Mouse (Mus musculus): Measurements from ENCODE around the gene Zfp653.

Gene Zfp653

GRCm38 (mm10) chr9:22030386-22030785, 40.8 kb downstream of the Zfp653 start:
- no peak for DNase-seq (ENCODE audit: low read depth, low spot score)

GRCm38 (mm10) chr9:22028467-22028866, 42.7 kb downstream of the Zfp653 start:
- DNase-seq (ENCODE audit: low read depth, low spot score), result no peak

DNA sequence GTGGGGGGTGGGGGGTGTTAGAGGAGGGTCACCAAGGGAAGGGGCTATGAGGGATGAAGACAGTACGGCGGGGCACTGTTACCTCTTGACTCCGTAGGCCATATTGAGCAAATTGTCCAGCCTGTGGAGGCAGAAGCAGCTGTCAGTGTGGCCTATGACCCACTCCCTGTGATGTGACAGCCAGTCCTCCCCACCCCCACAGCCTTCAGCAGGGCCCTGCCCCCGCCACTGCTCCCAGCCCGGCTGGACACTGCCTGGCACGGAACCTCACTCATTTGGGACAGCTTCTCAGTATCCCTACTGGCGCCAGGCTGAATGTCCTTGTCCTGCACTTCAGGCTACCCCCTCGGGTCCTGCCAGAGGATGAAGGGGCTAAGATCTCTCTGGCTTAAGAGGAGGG, 46.6 kb downstream of the Zfp653 start:
- DNase-seq (ENCODE audit: low read depth, low spot score), result no peak

DNA sequence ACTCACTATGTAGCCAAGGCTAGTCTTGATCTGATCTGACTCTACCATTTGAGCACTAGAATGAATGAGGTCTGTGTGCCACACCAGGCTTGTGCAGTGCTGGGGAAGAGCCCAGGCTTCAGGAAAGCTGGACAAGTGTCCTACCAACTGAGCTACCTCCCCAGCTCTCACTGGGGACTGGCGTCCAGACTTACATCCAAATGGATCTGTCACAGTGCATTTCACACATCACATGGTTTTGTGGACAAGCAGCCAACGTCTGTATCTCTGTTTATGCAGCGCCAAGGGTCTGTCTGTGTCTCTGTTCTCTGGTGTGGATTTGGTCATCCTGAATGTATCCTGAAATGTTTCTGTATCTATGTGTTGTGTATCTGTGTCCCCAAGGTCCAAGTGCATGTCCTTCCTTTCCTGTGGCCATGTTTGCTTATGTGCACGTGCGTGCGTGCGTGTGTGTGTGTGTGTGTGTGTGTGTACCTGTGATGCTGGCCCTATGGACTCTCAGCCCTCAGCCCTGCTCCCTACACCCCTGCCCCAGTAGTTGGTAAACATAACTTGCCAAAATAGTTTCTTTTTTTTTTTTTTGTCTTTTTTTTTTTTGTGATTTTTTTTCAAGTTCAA, 53.9 kb downstream of the Zfp653 start:
- no peak for DNase-seq (ENCODE audit: low read depth, low spot score)

DNA sequence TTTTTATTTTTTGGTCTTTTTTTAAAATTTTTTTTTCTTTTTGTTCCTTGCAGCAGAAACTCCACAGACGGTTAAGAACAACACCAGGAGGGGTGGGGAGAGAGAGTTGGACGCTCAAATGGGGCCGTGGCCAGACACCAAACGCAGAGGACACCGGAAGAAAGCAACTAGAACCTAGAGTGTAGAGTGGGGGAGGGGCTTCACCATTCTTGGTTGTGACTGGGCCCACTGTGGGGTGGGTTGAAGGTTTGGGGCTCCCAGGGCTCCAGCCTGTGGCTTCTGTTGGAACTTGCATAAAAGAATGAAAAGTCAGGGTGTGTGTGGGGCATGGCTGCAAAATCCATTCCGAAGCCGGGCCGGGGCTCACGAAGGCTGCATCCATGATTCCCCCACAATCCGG, 54.9 kb downstream of the Zfp653 start:
- DNase-seq (ENCODE audit: low read depth, low spot score), result no peak

- no peak for DNase-seq (ENCODE audit: low read depth, low spot score)
These were observed 58.4 kb downstream of the Zfp653 start for GRCm38 (mm10) chr9:22012731-22013130.

DNA sequence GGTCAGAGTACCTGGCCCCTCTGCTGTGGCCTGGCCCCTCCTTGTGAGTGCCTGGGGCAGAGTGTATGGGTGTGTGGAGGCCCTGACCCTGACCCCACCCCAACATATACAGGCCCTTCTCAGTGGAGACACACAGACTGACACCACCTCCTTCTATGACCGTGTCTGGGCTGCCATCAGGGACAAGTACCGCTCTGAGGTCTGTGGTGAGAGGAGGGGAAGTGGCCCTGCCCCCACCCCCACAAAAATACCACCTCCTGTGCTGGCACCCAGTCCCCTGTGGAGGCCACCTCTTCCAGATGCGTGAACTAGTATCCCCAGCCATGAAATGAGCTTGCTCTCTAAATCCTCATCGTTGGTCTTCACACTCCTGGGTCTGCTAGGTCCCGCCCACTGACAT, 60.1 kb downstream of the Zfp653 start:
- no peak for DNase-seq (ENCODE audit: low read depth, low spot score)

All from skeletal muscle tissue, adult 2 months (tissue).